Mouse (Mus musculus) mouse embryonic stem cell (cell line): ENCODE results near the gene Prok2.

Experiments
- in situ Hi-C, 2 experiments: fragments of 300-500 bp; cut with MboI; formaldehyde crosslinking; loops; 1 replicate in 1 of 2; 3 replicates in 1 of 2; pipeline ENCODE4 v1.14.3; 2019 to 2020; ENCODE audit warnings: low sequenced_read_pairs in 2 of 2, low pct_unique_long_range_greater_than_20kb in 1 of 2, mixed read lengths in 1 of 2; ENCODE audit not compliant: unreplicated experiment in 1 of 2

Prok2 gene

DNA sequence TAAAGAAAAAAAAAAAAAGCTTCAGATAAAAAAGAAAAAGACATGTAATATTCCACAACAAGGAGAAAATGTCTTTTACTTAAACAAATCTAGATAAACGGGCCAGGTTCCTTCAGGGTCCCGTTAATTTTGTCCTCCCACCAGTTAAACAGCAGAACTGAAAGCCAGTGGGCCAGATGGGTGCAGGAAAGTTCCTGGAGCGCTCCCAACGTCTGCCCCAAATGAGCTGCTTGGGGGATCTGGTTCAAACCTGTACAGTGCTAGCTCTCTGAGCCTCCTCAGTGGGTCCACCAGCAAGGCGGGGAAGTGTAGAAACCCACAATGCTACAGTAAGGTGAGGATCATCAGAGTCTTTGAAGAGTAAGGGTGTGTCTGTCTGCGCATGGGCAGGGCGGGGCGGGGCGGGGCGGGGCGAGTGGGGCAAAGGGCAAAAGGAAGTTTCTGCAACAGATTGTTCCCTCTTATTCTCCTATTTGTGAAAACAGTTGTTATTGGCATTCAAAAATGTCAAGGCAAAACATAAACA, 14.6 kb downstream of the Prok2 start:
- in situ Hi-C loops = no loop called here

GRCm38 (mm10) chr6:99700484-99700883, 25.7 kb downstream of the Prok2 start:
- in situ Hi-C loops = no loop called here

GRCm38 (mm10) chr6:99692916-99693841, 33.0 kb downstream of the Prok2 start:
- in situ Hi-C loops = no loop called here

DNA sequence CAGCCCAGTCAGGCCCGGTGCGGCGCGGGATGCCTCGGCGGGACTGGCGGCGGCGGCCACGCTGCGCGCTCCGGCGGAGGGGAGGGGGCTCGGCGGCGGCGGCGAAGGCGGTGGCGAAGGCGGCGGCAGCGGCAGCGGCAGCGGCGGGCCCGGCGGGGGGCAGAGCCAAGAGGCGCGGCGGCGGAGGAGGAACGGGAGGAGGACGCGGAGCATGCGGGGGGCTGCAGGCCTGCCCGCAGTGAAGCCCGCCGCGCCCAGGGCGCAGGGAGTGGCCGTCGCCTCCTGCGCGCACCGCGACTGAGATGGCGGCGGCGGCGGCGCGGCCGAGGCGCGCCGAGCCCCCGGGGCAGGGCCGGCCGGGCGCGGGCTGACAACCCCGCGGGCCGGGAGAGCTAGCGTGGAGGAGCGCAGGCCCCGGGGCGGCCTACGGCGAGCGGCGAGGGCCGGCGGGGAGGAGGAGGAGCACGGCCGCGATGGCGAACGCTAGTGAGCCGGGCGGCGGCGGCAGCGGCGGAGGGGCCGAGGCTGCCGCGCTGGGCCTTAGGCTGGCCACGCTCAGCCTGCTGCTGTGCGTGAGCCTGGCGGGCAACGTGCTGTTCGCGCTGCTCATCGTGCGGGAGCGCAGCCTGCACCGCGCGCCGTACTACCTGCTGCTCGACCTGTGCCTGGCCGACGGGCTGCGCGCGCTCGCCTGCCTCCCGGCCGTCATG, 33.8 kb downstream of the Prok2 start, which contains the start of gene Gpr27:
Gene Gpr27 (plus strand): TSS at position 474 of the 710 bp plus-strand sequence.
- in situ Hi-C loops = no loop called here

DNA sequence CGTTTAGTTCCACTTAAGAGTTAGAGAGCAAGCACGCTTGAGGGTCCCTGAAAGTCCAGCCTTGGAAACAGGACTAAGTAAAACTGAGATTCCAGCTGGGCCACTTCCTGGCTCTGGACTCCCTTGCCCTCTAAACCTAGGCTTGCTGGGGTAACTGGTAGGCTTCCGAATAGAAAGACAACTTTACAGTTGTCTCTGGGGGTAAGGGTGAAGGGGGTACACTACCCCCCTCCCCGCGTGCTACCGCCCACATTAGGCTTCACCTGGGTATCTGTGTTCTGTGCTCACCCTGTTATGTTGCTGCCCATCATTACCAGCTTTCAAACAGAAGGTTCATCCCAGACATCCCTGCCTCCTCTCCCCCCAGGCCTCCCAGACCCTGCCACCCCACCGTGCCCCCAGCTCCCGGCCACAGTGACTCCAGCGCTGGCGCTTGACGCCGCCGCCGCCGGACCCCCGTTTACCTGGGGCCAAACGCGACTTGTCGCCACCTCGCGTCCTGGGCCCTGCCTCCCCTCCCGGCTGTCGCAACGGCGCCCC, 34.5 kb downstream of the Prok2 start:
- in situ Hi-C loops = no loop called here

- in situ Hi-C loops = loop anchor here (10.0 kb wide), 1 partner anchor 96 kb away; no protein-coding TSS in a partner anchor
These were observed 37.7 kb downstream of the Prok2 start for GRCm38 (mm10) chr6:99688513-99688912.

- in situ Hi-C loops = loop anchor here (10.0 kb wide), 1 partner anchor 100 kb away; no protein-coding TSS in a partner anchor
These were observed 41.3 kb downstream of the Prok2 start for GRCm38 (mm10) chr6:99684899-99685298.

DNA sequence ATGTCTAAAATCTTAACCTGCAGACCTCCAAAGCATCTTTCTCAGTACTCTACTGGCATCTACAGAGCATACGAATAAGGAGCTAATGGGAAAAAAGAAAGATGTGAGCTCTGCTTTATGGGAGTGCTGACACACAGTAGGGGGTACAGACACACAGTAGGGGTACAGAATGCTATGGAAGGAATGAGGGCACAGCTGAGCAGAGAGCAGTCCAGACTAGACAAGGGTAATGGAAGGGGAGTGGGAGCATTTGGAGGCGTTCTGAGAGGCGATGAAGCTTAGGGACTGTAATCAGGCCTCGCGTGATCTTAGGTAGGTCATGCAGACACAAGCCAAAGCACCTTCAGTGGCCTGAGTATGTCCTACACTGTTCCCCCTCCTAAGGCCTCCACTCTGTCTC, 42.2 kb downstream of the Prok2 start:
- in situ Hi-C loops = loop anchor here (10.0 kb wide), 1 partner anchor 101 kb away; no protein-coding TSS in a partner anchor

DNA sequence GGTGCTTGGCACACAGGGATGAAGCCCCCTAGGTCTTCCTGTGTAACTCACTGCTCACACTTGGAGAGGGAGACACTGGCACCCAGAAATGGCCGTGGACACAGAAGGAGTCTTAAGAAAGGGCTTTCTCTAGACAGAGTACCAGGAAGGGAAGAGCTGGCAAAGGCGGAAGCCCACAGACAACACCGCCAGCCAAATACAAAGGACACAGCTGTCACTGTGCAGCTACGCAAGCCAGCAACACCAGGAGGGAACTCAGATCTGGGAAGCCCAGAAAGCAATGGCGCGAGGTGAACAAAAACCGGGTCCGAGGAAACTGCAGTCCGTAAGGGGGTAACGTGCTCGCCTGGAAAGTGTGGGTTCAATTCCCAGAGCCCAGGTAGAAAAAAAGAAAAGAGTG, 48.1 kb downstream of the Prok2 start:
- in situ Hi-C loops = no loop called here

GRCm38 (mm10) chr6:99677325-99677724, 48.9 kb downstream of the Prok2 start:
- in situ Hi-C loops = no loop called here

- in situ Hi-C loops = no loop called here
These were observed 51.7 kb downstream of the Prok2 start for GRCm38 (mm10) chr6:99674482-99674881.

GRCm38 (mm10) chr6:99671768-99672167, 54.4 kb downstream of the Prok2 start:
- in situ Hi-C loops = no loop called here

- in situ Hi-C loops = no loop called here
These were observed 55.6 kb downstream of the Prok2 start for GRCm38 (mm10) chr6:99670481-99671119.

DNA sequence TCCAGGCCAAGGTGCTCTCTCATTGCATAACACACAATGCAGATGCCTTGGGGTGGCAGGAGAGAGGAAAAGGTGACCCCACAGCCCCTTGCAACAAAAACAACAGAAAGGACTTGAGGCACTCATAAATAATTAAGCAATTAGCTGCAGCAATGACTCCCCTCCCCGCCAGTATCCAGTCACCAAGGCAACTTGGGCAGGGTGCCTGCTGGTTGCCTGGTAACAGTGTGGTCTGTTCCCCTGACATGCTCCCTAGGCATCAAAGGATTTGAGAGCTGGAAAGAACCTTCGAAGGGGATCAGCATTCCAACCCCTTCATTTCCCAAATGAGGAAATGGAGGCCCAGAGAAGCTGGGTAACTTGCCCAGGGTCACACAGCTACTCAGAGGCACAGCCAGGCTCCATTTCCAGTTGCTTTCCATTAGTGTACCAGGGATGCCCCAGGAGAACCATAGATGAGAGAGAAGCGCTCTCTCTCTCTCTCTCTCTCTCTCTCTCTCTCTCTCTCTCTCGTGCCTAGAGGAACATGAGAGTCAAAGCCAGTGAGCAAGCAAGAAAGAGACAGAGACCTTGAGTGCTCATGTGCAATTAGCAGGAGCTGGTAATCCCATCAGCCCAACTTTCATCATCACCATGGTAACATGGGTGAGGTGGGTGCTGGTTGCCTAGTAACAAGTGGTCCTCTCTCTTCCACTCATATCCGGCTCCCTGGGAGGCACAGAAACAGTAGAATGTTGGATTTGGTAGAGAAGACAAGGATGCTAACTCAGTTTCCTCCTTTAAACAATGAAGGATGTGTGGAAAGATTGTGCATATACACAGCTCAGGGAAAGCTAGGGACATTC, 56.5 kb downstream of the Prok2 start:
- in situ Hi-C loops = no loop called here

- in situ Hi-C loops = no loop called here
These were observed 58.9 kb downstream of the Prok2 start for GRCm38 (mm10) chr6:99667290-99667689.

DNA sequence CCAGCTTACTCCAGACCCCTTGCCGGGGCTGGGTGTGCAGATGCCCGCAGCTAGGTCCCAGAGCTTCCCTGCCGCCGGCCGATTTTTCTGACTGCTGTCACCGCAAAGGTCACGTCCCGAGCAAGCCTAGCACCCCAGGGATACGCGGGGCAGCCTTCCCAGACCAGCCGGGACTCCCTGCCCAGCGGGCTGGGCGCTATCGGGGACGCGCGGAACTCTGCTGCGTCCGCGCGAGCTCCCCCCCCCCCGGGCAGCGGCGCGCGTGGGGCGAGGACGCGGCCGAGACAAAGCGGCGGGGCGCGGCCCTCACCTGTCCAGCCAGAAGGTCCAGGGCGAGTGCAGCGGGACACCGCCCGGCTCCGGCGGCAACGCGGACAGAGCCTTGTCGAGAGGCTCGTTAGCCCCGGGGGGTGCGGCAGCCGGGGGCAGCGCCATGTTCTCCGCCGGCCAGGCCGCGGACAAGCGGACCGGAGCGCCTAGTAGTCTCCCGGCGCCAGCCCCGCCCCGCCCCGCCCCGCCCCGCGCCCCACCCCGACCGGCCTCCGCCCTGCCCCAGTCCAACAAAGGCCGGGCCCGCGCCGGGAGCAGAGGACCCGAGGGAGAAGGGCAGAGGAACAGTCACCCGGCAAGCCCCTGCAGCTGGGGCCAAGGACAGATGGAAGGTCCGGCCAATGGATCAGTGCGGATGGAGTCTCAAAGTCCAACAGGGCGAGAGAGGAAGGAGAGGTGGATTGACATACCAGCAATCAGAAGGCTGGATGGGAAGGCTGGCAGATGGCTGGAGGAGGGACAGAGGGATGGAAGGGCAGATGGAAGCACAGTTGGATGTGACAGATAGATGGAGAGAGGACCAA, 59.6 kb downstream of the Prok2 start, which contains the start of the genes Eif4e3 and Gm20696:
Gene Eif4e3 (minus strand): TSS at position 454 of the 854 bp plus-strand sequence.
Gene Gm20696 (minus strand): TSS at position 480 of the 854 bp plus-strand sequence.
- in situ Hi-C loops = no loop called here
